Mouse (Mus musculus): ENCODE measurements at regions not wholly inside any gene's neighbourhood (a gene's known extent, or its start where the extent isn't known, plus 50 kb on each side); places are given as distances from the start of the nearest gene placed in this dataset.

DNA sequence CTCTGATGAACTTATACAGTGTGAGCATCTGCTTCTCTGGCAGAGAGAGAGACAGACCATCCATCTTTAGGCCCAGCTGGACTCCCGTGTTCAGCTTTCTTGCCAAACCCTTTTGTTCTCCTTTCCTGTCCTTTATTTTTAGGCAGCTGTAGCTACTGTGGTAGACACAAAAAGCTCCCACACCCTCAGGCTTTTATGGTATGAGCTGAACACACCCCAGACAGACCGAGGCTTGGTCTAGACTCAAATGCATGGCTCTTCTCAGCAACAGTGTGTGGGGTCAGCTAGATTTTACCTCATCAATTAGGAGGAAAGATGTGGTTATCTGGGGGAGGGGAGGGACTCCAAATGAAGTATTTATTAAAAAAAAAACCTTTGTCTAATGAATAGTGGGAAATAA is 158.6 kb upstream of the Lnx1 start:
- Histone ChIP-seq H3K36me3 (ENCODE audit: control insufficient read depth, insufficient read depth, low read length) (no peaks in the 10 kb centered on the region), H3K9me3 (ENCODE audit: control insufficient read depth, low read length) (no peaks in the 10 kb centered on the region), H3K9ac (replicated peaks; ENCODE audit: low read depth, low read length) (no peak overlapping the region), H3K4me3 (ENCODE audit: low read depth, low read length) (no peak overlapping the region), H3K4me2 (ENCODE audit: low read depth, low read length) (no peak overlapping the region), H3K27me3 (ENCODE audit: control insufficient read depth, insufficient read depth, low read length) (no peaks in the 10 kb centered on the region), H3K4me1 (ENCODE audit: control insufficient read depth, insufficient read depth, low read length) (no peaks in the 10 kb centered on the region), H3K27ac (ENCODE audit: low read depth, low read length) (no peak overlapping the region)
- WGBS: 9% methylated on average over 2 of the region's 2 CpGs
- peak; percentile 17; the same call in 1 of the 2 replicates for ATAC-seq (ENCODE audit: low read depth)

DNA sequence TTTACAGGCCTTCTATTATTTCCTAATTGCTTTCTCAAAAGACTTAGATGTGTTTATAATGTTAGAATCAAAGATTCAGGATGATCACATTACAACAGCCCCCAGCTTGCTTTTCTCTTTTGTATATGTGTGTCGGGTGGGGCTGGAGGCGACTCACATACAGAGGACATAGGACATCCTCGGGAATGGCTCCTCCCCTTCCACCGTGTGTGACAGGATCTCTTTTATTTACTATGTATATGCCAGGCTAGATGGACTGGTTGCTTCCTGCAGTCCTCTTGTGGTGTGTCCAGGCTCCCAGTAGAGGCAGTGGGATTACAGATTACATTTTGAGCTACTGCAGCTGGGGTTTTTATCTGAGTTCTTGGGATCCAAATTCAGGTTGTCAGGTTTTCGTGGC is 155.1 kb upstream of the Lnx1 start:
- Histone ChIP-seq H3K4me1 (ENCODE audit: control insufficient read depth, insufficient read depth, low read length) (no peaks in the 10 kb centered on the region), H3K9me3 (ENCODE audit: control insufficient read depth, low read length) (no peaks in the 10 kb centered on the region), H3K9ac (replicated peaks; ENCODE audit: low read depth, low read length) (no peak overlapping the region), H3K27me3 (ENCODE audit: control insufficient read depth, insufficient read depth, low read length) (no peaks in the 10 kb centered on the region), H3K36me3 (ENCODE audit: control insufficient read depth, insufficient read depth, low read length) (no peaks in the 10 kb centered on the region), H3K4me2 (ENCODE audit: low read depth, low read length) (no peak overlapping the region), H3K27ac (ENCODE audit: low read depth, low read length) (no peak overlapping the region), H3K4me3 (ENCODE audit: low read depth, low read length) (no peak overlapping the region)
- ATAC-seq (ENCODE audit: low read depth): no peak
- WGBS: 51% methylated on average over 5 of the region's 5 CpGs

DNA sequence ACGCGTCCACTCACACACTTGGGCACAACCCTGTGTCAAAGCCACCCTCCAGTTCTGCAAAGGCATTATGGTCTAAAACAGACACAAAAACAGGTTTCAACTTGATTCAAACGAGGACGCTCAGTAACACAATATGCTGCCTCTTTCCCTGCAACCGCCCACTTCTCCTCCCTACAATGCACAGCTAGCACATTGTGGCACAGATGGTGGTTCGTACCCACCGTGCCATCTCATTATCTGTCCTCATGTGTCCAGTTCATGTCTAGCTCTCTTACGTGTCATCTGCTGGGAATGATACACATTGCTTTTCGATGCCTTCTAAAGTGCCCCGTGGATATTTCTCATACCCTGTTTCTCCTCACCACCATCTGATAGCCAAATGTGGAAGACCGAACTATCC is 154.4 kb upstream of the Lnx1 start:
- Histone ChIP-seq H3K27ac (ENCODE audit: low read depth, low read length) (no peak overlapping the region), H3K4me2 (ENCODE audit: low read depth, low read length) (no peak overlapping the region), H3K27me3 (ENCODE audit: control insufficient read depth, insufficient read depth, low read length) (no peaks in the 10 kb centered on the region), H3K9me3 (ENCODE audit: control insufficient read depth, low read length) (no peaks in the 10 kb centered on the region), H3K4me1 (ENCODE audit: control insufficient read depth, insufficient read depth, low read length) (no peaks in the 10 kb centered on the region), H3K36me3 (ENCODE audit: control insufficient read depth, insufficient read depth, low read length) (no peaks in the 10 kb centered on the region), H3K4me3 (ENCODE audit: low read depth, low read length) (no peak overlapping the region), H3K9ac (replicated peaks; ENCODE audit: low read depth, low read length) (no peak overlapping the region)
- no peak for ATAC-seq (ENCODE audit: low read depth)
- 70% methylated on average over 11 of the region's 11 CpGs for WGBS

DNA sequence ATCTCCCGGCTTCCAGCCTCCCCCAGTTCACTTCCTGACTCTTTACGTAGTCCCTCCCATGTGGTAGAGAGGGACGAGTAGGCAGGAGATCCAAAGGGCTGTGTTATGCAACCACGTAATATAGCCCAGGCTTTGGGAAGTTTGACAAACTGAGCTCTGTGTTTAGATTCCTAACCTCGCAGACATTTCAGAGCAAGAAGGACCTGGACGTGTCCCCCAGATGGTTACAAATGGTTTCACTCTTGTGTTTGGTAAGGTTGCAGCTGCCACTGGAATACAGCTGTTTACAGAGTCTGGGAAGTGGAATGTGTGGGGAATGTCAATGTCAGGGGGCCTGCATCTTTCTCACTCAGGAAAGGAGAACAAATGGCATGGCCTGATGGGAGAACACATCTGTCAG is 145.1 kb upstream of the Lnx1 start:
- Histone ChIP-seq H3K27me3 (ENCODE audit: control insufficient read depth, insufficient read depth, low read length) (no peaks in the 10 kb centered on the region), H3K4me1 (ENCODE audit: control insufficient read depth, insufficient read depth, low read length) (no peaks in the 10 kb centered on the region), H3K4me2 (ENCODE audit: low read depth, low read length) (no peak overlapping the region), H3K9ac (replicated peaks; ENCODE audit: low read depth, low read length) (no peak overlapping the region), H3K27ac (ENCODE audit: low read depth, low read length) (no peak overlapping the region), H3K36me3 (ENCODE audit: control insufficient read depth, insufficient read depth, low read length) (no peaks in the 10 kb centered on the region), H3K4me3 (ENCODE audit: low read depth, low read length) (no peak overlapping the region), H3K9me3 (ENCODE audit: control insufficient read depth, low read length) (no peaks in the 10 kb centered on the region)
- 76% methylated on average over 6 of the region's 6 CpGs for WGBS
- no peak for ATAC-seq (ENCODE audit: low read depth)

DNA sequence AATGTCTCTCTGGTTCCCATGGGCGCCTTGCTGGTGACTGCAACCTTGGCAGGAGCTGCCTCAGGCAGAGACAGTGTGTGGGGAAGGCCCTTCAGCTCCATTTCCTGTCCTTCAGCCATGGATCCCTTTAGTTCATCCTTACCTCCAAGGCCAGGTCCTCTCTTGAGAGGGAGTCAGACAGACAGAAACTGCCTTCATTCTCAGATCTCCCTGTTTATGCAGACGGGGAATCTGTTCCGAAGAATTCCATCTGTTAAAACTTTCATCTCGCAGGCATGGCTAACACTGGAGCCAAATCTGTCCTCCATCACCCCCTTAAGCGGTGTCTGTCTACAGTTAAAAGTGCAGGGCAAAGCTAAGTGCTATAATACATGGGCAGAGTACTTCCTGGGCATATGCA is 144.0 kb upstream of the Lnx1 start:
- Histone ChIP-seq H3K4me3 (ENCODE audit: low read depth, low read length) (no peak overlapping the region), H3K9ac (replicated peaks; ENCODE audit: low read depth, low read length) (no peak overlapping the region), H3K4me1 (ENCODE audit: control insufficient read depth, insufficient read depth, low read length) (no peaks in the 10 kb centered on the region), H3K36me3 (ENCODE audit: control insufficient read depth, insufficient read depth, low read length) (no peaks in the 10 kb centered on the region), H3K9me3 (ENCODE audit: control insufficient read depth, low read length) (no peaks in the 10 kb centered on the region), H3K27ac (ENCODE audit: low read depth, low read length) (no peak overlapping the region), H3K27me3 (ENCODE audit: control insufficient read depth, insufficient read depth, low read length) (no peaks in the 10 kb centered on the region), H3K4me2 (ENCODE audit: low read depth, low read length) (no peak overlapping the region)
- no peak for ATAC-seq (ENCODE audit: low read depth)
- WGBS: 90% methylated on average over 5 of the region's 5 CpGs

DNA sequence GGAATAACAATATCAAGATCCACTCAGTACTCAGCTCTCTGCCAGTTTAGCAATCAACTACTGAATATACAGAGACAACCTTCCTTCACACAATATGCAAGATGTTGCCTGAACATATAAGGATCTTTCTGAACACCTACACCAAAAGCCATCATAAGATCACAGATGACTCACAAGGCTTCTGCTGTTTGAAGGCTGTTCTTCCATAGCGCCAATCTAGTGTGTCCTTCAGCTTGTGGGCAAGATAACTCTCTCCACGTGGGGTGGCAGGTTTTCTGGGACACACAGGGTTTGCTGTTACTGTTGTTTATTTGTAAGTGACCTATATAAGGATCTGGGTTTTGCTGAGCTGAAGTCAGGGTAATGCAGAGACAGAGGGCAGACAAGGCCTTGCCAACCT is 131.7 kb upstream of the Lnx1 start:
- WGBS: 83% methylated on average over 2 of the region's 2 CpGs
- no peak overlapping the region for H3K4me2 ChIP-seq (ENCODE audit: low read depth, low read length)
- H3K4me1 ChIP-seq (ENCODE audit: control insufficient read depth, insufficient read depth, low read length): no peaks in the 10 kb centered on the region
- H3K4me3 ChIP-seq (ENCODE audit: low read depth, low read length): no peak overlapping the region
- H3K9me3 ChIP-seq (ENCODE audit: control insufficient read depth, low read length): no peaks in the 10 kb centered on the region
- H3K27ac ChIP-seq (ENCODE audit: low read depth, low read length): no peak overlapping the region
- no peaks in the 10 kb centered on the region for H3K27me3 ChIP-seq (ENCODE audit: control insufficient read depth, insufficient read depth, low read length)
- no peak overlapping the region for H3K9ac ChIP-seq (replicated peaks; ENCODE audit: low read depth, low read length)
- ATAC-seq (ENCODE audit: low read depth): no peak
- H3K36me3 ChIP-seq (ENCODE audit: control insufficient read depth, insufficient read depth, low read length): no peaks in the 10 kb centered on the region

DNA sequence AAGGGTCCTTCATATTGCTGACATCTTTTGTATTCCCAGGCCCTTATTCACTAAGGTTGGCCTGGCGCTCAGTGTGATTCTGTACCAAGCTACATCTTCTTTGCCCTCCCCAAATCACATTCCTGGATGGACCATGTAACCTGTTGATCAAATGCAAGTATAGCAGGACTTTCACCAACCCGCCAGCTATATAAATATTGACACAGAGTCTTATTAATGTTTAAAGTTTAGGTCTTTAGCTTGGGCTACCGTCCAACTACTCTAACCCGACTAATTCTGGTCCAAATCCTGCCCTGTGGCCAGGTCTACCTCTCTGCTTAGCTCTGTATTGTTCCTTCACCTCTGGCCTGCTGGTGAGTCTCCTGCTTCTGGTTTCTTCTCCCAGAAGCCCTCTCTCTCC is 131.2 kb upstream of the Lnx1 start:
- 91% methylated on average over 4 of the region's 4 CpGs for WGBS
- no peaks in the 10 kb centered on the region for H3K9me3 ChIP-seq (ENCODE audit: control insufficient read depth, low read length)
- no peaks in the 10 kb centered on the region for H3K36me3 ChIP-seq (ENCODE audit: control insufficient read depth, insufficient read depth, low read length)
- H3K4me1 ChIP-seq (ENCODE audit: control insufficient read depth, insufficient read depth, low read length): no peaks in the 10 kb centered on the region
- ATAC-seq (ENCODE audit: low read depth): no peak
- H3K27ac ChIP-seq (ENCODE audit: low read depth, low read length): no peak overlapping the region
- no peak overlapping the region for H3K4me3 ChIP-seq (ENCODE audit: low read depth, low read length)
- H3K9ac ChIP-seq (replicated peaks; ENCODE audit: low read depth, low read length): no peak overlapping the region
- no peak overlapping the region for H3K4me2 ChIP-seq (ENCODE audit: low read depth, low read length)
- H3K27me3 ChIP-seq (ENCODE audit: control insufficient read depth, insufficient read depth, low read length): no peaks in the 10 kb centered on the region

DNA sequence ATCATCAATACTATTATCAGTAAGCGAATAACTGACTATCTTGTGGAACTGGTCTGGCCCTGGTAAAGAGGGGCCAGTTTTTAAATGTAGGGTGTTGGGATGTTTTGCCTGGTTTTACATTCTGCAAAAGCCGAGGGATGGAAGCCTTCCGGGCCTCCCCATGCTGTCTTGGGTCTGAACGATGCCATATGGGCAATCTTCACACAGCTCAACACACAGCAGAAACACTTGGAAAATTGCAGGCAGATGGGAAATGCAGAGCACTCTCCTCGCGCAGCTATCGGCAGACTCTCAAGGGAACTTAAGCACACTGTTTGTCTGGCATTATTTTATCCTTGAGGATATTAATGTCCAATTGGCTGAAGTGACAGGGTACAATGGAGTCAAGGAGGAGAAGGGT is 129.3 kb upstream of the Lnx1 start:
- WGBS: 71% methylated on average over 7 of the region's 7 CpGs
- Histone ChIP-seq H3K36me3 (ENCODE audit: control insufficient read depth, insufficient read depth, low read length) (no peaks in the 10 kb centered on the region), H3K9me3 (ENCODE audit: control insufficient read depth, low read length) (no peaks in the 10 kb centered on the region), H3K4me2 (ENCODE audit: low read depth, low read length) (no peak overlapping the region), H3K9ac (replicated peaks; ENCODE audit: low read depth, low read length) (no peak overlapping the region), H3K4me3 (ENCODE audit: low read depth, low read length) (no peak overlapping the region), H3K4me1 (ENCODE audit: control insufficient read depth, insufficient read depth, low read length) (no peaks in the 10 kb centered on the region), H3K27ac (ENCODE audit: low read depth, low read length) (no peak overlapping the region), H3K27me3 (ENCODE audit: control insufficient read depth, insufficient read depth, low read length) (no peaks in the 10 kb centered on the region)
- no peak for ATAC-seq (ENCODE audit: low read depth)

DNA sequence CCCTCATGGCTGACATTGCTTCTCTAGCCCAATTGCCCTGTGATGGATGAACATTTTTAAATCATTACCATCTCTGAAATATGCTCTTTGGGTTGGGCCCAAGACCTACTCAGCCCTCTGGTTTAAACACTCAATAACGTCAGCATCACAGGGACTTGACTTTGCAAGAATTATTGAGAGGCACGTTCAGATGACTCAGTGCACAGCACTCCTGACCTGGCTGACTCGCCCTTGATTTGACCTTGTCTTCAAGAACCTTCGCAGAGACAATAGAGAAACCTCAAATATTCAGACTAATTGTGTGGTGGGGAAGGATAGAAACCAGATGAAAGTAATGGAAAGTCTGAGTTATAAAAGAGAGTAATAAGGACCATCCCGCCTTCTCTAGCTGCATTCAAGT is 127.9 kb upstream of the Lnx1 start:
- no peak overlapping the region for H3K27ac ChIP-seq (ENCODE audit: low read depth, low read length)
- H3K9ac ChIP-seq (replicated peaks; ENCODE audit: low read depth, low read length): no peak overlapping the region
- no peaks in the 10 kb centered on the region for H3K27me3 ChIP-seq (ENCODE audit: control insufficient read depth, insufficient read depth, low read length)
- no peaks in the 10 kb centered on the region for H3K36me3 ChIP-seq (ENCODE audit: control insufficient read depth, insufficient read depth, low read length)
- no peaks in the 10 kb centered on the region for H3K4me1 ChIP-seq (ENCODE audit: control insufficient read depth, insufficient read depth, low read length)
- no peak for ATAC-seq (ENCODE audit: low read depth)
- WGBS: 65% methylated on average over 5 of the region's 5 CpGs
- H3K9me3 ChIP-seq (ENCODE audit: control insufficient read depth, low read length): no peaks in the 10 kb centered on the region
- no peak overlapping the region for H3K4me3 ChIP-seq (ENCODE audit: low read depth, low read length)
- no peak overlapping the region for H3K4me2 ChIP-seq (ENCODE audit: low read depth, low read length)

DNA sequence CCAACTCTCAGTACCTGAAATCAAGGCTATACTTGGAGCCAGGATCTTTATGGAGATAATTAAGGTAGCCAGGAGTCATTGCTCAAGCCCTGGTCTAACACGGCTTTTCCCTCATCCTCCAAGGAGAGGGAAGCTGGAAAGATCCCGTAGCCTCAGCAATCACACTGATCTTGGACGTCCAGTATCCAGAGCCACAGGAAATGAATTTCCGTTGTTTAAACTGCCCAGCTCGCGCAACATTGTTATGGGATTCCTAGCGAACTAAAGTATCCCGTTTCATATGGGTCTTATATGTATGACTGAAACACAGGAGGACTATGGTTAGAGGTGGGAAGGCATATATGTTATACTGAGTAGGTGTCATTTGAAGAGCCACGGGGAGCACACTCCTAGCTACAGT is 126.3 kb upstream of the Lnx1 start:
- no peak for ATAC-seq (ENCODE audit: low read depth)
- H3K4me3 ChIP-seq (ENCODE audit: low read depth, low read length): no peak overlapping the region
- no peak overlapping the region for H3K27ac ChIP-seq (ENCODE audit: low read depth, low read length)
- WGBS: 89% methylated on average over 9 of the region's 9 CpGs
- H3K4me1 ChIP-seq (ENCODE audit: control insufficient read depth, insufficient read depth, low read length): no peaks in the 10 kb centered on the region
- no peak overlapping the region for H3K4me2 ChIP-seq (ENCODE audit: low read depth, low read length)
- no peaks in the 10 kb centered on the region for H3K9me3 ChIP-seq (ENCODE audit: control insufficient read depth, low read length)
- H3K9ac ChIP-seq (replicated peaks; ENCODE audit: low read depth, low read length): no peak overlapping the region
- no peaks in the 10 kb centered on the region for H3K27me3 ChIP-seq (ENCODE audit: control insufficient read depth, insufficient read depth, low read length)
- no peaks in the 10 kb centered on the region for H3K36me3 ChIP-seq (ENCODE audit: control insufficient read depth, insufficient read depth, low read length)
